Mouse (Mus musculus) splenic B cell, adult 2 months (primary cell): Measurements from ENCODE around the gene Pfpl.

Experiments
- DNase-seq: peaks from one replicate; pipeline ENCODE4 v3.0.0-alpha.2; 2011; ENCODE audit warnings: low read depth, low spot score
- H3K27me3 ChIP-seq: 2 replicates; pipeline ENCODE4 v1.6.1; 2012; ENCODE audit warnings: mild to moderate bottlenecking, low read length, moderate library complexity, mixed read lengths; ENCODE audit not compliant: control insufficient read depth, poor library complexity, insufficient read depth, severe bottlenecking
- H3K36me3 ChIP-seq: 2 replicates; pipeline ENCODE4 v1.6.1; 2012; ENCODE audit warnings: mild to moderate bottlenecking, low read length, moderate library complexity, mixed read lengths; ENCODE audit not compliant: control insufficient read depth, poor library complexity, insufficient read depth, severe bottlenecking

Gene Pfpl

DNA sequence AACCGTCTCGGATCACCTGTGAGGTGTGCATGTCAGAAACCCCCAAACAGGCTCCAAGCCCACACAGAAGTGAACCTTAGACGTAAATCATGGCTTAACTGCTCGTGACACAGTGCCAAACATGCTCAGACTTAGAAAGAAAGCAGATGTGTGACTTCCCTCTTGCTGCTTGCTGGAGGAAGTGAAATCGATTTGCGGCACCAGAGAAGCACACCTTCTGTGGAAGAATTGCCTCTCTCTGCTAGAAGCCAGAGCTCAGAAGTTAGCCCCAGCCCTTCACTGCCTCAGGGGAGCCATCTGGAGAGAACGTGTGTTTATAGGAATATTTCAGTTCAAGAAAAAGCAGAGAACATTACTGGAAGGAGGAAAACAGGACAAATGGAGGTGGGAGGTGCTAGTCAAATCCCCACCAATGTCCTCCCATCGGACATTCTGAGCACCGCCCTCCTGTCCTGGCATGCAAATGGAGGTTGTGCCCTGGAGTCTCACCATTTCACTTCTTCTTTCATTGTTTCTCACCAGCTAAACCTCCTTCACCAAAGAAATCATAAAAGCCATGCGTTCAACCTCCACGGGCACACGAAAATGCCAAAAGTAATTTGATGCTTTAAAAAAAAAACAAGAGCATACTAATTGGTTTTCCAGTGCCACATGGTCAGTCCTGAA is 29.8 kb downstream of the Pfpl start:
- Histone ChIP-seq H3K27me3 (no peaks in the 10 kb centered on the region), H3K36me3 (no peaks in the 10 kb centered on the region)
- DNase-seq = peak; percentile 94

DNA sequence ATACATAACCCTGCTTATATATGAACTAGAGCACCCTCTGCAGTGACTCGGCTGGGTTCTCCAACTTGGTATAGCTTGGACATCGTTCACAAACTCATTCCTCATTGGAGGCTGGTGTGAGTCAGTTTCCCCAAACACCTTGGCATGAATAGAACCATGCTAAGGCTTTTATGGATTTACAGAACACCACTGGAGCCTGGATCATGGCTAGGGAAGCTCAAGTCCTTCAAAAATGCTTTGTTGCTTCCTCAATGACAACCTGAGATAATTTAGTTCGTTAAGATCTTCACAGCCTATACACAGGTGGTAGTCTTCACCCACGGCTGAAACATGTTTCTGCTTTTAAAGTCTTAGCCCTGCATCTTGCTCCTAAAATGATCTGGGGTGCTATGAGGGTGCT is 31.8 kb downstream of the Pfpl start:
- no peak for DNase-seq
- Histone ChIP-seq H3K36me3 (no peaks in the 10 kb centered on the region), H3K27me3 (no peaks in the 10 kb centered on the region)

GRCm38 (mm10) chr19:12460282-12461249 is 32.9 kb downstream of the Pfpl start, which contains the start of gene Mpeg1:
Gene Mpeg1, plus strand, starts transcription at chr19:12460779.
- H3K27me3 ChIP-seq = no peaks in the 10 kb centered on the region
- peak; percentile 66 for DNase-seq
- H3K36me3 ChIP-seq = no peaks in the 10 kb centered on the region

DNA sequence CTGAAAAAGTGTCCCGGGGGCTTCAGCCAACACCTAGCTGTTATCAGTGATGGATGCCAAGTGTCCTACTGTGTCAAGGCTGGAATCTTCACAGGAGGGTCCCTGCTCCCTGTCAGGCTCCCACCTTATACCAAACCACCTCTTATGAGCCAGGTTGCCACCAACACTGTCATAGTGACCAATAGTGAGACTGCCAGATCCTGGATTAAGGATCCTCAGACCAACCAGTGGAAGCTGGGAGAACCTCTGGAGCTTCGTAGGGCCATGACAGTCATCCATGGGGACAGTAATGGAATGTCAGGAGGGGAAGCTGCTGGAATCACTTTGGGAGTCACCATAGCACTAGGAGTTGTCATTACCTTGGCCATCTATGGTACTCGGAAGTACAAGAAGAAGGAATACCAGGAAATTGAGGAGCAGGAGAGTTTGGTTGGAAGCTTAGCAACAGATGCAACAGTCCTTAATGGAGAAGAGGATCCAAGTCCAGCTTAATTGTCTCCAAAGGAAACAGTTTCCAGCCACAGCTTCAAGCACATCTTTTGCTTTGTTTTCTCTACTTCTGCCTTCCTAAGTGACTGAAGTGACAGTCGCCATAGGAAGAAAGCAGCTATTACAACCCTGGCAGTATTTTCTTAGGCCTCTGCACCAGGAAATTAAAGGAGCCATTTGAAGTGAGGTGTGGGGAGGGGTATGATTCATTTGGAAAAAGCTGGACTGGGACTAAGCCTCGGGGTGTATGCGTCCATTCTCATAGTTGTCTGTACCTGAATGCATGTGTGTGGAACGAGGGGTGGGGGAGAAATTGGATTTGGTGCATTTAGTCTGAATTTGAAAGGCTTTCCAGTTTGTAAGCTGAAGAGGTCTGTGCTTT is 35.4 kb downstream of the Pfpl start:
- DNase-seq = no peak
- H3K27me3 ChIP-seq = no peaks in the 10 kb centered on the region
- no peaks in the 10 kb centered on the region for H3K36me3 ChIP-seq

DNA sequence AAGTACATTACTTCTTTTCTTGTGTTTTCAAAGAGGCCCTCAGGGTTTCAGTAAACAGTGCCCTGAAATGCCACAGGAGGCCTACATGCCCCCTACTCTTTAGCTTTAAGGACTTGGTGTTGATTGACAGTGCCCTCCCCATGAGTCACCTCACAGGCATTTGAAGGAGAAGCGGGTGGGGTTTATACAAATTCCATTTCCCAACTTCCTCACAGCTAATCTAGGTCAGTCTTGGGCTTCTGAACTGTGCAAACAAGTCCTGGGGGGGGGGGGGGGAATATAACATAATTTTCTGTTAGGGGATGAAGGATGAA is 36.0 kb downstream of the Pfpl start:
- H3K36me3 ChIP-seq = no peaks in the 10 kb centered on the region
- H3K27me3 ChIP-seq = no peaks in the 10 kb centered on the region
- DNase-seq = no peak

DNA sequence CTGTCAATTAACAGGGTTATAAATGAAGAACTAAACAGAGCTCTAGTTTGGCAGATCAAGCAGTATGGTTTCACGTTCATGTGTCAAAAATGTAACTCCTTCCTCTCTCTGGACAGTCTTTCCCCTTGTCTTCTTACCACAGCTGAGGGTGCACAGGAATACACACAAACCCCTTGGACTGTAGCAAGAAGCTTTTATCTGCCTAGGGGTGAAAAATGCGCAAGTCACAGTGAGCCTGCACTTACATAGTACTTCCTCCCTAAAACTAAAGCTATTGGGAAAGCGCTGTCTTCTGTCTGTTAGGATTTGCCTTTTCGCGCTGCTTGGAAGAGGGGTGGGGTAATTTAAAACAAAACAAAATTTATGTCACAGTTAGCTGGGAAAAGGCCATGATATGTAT is 36.4 kb downstream of the Pfpl start:
- Histone ChIP-seq H3K36me3 (no peaks in the 10 kb centered on the region), H3K27me3 (no peaks in the 10 kb centered on the region)
- DNase-seq = no peak

GRCm38 (mm10) chr19:12464674-12465073 is 37.0 kb downstream of the Pfpl start:
- H3K36me3 ChIP-seq = no peaks in the 10 kb centered on the region
- H3K27me3 ChIP-seq = no peaks in the 10 kb centered on the region
- no peak for DNase-seq

DNA sequence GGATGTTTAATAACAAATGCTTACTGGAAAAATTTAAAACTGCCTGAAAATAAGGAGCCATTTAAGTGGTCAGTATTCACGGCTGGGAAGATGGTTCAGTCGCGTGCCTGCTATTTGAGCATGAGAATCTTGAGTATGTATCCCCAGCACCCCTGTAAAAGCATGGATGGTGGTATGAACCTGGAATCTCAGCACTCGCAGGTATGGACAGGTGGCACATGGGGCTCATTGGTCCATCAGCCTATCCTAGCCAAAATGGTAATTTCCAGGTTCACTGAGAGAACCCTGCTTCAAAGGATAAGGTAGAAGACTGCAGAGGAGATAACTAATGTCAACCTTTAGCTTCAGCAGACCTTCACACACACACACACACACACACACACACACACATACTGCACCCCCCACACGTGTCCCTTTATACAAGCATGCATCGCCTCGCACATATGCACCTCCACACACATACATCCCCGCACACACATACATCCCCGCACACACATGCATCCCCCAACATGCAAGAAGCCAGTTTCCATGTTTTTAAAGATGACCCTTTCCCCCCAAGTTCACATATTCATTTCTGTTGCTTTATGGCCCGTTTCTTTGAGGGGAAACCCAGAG is 37.9 kb downstream of the Pfpl start:
- DNase-seq = no peak
- no peaks in the 10 kb centered on the region for H3K27me3 ChIP-seq

GRCm38 (mm10) chr19:12466204-12466603 is 38.5 kb downstream of the Pfpl start:
- DNase-seq = peak; percentile 84
- H3K27me3 ChIP-seq = no peaks in the 10 kb centered on the region
- no peaks in the 10 kb centered on the region for H3K36me3 ChIP-seq

More for the DNA sequence above, 37.9 kb downstream of the Pfpl start:
- no peaks in the 10 kb centered on the region for H3K36me3 ChIP-seq

GRCm38 (mm10) chr19:12467436-12467835 is 39.7 kb downstream of the Pfpl start:
- H3K36me3 ChIP-seq = no peaks in the 10 kb centered on the region
- peak; percentile 64 for DNase-seq
- H3K27me3 ChIP-seq = no peaks in the 10 kb centered on the region

GRCm38 (mm10) chr19:12471866-12472265 is 44.2 kb downstream of the Pfpl start:
- H3K36me3 ChIP-seq = no peaks in the 10 kb centered on the region
- no peaks in the 10 kb centered on the region for H3K27me3 ChIP-seq
- DNase-seq = peak; percentile 62

DNA sequence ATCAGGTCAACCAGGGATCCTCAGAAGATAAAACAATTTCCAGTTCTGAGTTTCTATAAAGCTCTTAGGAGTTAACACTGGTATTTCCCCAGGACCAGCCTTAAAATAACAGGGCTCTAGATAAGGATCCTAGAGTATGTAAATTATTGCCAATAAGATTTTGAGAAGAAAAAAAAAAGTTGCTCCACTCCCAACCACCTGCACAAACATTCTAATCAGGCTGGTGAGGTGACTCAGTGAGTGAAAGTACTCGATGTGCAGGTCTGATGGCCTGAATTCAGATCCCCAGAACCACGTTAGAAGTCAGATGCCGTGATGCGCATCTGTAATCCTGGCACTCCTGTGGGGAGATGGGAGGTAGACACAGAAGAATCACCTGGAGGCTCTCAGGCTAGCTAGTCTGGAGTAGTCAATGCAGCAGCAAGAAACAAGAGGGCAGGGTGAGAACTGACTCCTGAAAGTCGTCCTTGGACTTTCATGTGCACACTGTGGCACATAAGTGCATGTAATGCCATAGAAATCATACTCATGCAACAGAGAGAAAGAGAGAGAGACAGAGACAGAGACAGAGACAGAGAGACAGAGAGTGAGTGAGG is 44.8 kb downstream of the Pfpl start:
- H3K36me3 ChIP-seq = no peaks in the 10 kb centered on the region
- H3K27me3 ChIP-seq = no peaks in the 10 kb centered on the region
- DNase-seq = no peak

DNA sequence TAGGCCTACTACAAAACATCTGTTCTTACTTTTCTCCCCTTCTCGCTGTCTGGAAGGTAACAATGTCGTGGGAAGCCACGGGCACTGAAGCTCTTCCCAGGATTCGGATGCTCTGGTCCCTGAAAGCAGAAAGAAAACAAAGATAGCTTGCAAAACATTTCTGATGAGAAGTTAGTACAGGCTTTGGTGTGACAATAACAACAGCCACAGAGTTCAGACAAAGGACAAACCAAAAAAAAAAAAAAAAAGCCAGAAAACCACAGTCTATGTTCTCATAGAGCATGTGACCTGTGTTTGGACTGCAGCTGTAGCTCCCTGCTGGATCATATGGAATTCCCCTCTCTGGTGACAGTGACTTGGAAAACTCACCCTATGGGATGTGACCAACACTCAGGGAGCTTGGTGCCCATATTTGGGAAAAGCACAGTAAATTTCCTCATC is 45.5 kb downstream of the Pfpl start:
- Histone ChIP-seq H3K27me3 (no peaks in the 10 kb centered on the region), H3K36me3 (no peaks in the 10 kb centered on the region)
- no peak for DNase-seq

DNA sequence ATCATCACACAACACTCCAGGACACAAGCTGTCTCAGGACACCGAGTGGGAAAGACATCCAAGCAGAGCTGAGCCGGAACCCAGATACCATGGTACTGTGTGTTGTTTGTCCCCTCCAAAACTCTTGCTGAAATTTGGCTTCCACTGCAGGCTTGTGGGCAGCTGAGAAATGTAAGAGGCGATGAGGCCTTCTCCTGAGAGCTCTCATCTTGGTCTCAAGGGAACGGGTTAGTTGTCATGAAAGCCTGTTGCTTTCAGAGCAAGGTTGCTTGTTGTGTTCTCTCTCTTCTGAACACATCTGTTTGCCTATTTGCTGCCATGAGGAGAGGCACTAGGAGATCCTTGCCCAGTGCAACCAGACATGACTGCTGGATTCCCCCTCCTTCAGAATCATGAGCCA is 46.2 kb downstream of the Pfpl start:
- no peaks in the 10 kb centered on the region for H3K36me3 ChIP-seq
- no peak for DNase-seq

More for the DNA sequence above, 46.2 kb downstream of the Pfpl start:
- H3K27me3 ChIP-seq = no peaks in the 10 kb centered on the region
